Mouse (Mus musculus) brain, adult 2 months (tissue): ENCODE measurements at regions not wholly inside any gene's neighbourhood (a gene's known extent, or its start where the extent isn't known, plus 50 kb on each side); places are given as distances from the start of the nearest gene placed in this dataset.

ENCODE experiments used
- DNase-seq: peaks from one replicate; pipeline ENCODE4 v3.0.0; 2011; ENCODE audit warnings: low read depth, low spot score

- DNase-seq, result peak; percentile 4
Observed at GRCm38 (mm10) chr12:45745697-45746096, 671.2 kb upstream of the Stxbp6 start.

DNA sequence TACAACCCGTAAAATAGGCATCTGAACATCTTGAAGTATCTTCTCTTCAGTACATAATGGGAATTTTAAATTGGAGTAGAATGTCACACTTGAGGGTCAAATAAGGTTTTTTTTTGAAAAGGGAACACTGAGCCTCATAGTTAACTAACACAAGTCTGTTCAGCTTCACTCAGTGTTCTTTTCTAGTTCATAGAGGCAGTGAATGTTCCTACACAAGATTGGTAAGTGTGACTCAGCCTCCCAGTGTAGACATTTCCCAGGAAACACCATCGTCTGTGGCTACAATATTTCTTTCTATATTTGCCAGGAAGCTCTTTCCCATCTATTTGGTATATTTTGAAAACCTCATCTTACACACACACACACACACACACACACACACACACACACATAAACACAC lies 670.1 kb upstream of the Stxbp6 start:
- peak; percentile 42 for DNase-seq

DNA sequence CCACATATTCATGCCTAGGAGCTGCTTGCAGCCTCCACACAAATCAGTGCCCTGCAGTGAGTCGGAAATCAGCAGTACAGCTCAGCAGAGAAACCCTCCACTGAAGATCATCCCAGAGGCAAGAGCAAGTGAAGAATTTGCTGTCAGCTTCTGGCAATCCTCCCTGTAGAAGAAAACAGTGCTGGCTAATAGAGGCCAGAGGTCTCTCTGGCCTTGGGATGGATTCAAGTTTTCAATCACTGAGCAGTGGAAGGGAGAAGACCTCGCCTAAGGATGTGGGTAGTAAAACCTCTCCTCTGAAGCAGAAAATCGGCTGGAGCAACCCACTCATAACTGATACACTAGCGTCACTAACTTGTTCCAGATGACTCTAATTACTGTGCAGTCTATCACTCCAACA lies 659.2 kb upstream of the Stxbp6 start:
- peak; percentile 10 for DNase-seq

GRCm38 (mm10) chr12:45724565-45725370 lies 650.3 kb upstream of the Stxbp6 start:
- peak; percentile 2 for DNase-seq

- DNase-seq, result no peak
Observed at GRCm38 (mm10) chr12:45711351-45711750, 636.8 kb upstream of the Stxbp6 start.

- no peak for DNase-seq
Observed at GRCm38 (mm10) chr12:45710766-45711165, 636.3 kb upstream of the Stxbp6 start.

GRCm38 (mm10) chr12:45689291-45689690 lies 614.8 kb upstream of the Stxbp6 start:
- no peak for DNase-seq

GRCm38 (mm10) chr12:45686765-45687164 lies 612.3 kb upstream of the Stxbp6 start:
- no peak for DNase-seq

GRCm38 (mm10) chr12:45672361-45672760 lies 597.9 kb upstream of the Stxbp6 start:
- DNase-seq, result peak; percentile 16

- peak; percentile 10 for DNase-seq
Observed at GRCm38 (mm10) chr12:45671554-45671948, 597.0 kb upstream of the Stxbp6 start.

DNA sequence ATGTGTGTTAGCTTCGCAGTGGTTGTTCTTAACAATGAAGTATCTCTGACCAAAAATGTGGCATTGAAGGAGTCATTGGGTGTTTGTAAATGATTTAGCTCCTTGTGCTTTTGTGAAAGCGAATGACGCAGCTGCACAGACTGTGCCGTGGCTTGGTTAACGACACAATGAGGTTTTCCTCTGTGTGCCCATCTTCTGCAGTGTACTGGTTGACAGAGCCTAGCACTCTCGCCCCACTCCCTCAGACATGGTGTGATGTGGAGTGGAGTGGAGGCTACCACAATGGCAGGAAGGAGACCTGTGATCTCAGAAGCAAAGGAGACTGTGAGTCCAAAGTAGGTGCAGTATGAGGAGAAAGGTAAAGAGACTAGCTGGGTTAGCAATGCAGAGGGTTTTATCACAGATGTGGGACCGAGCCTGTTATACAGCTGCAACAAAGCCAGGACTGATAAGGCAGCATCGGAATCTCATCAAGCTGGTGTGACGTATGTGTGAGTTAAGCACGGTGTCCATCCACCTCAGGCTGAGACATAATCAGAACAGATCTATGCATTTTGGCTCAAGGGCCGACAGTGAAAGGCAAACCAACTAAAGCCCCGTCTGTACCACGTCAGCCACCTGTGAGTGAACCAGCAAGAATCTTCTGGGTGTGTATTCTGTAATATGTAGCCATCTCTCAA lies 596.5 kb upstream of the Stxbp6 start:
- DNase-seq, result peak; percentile 21

DNA sequence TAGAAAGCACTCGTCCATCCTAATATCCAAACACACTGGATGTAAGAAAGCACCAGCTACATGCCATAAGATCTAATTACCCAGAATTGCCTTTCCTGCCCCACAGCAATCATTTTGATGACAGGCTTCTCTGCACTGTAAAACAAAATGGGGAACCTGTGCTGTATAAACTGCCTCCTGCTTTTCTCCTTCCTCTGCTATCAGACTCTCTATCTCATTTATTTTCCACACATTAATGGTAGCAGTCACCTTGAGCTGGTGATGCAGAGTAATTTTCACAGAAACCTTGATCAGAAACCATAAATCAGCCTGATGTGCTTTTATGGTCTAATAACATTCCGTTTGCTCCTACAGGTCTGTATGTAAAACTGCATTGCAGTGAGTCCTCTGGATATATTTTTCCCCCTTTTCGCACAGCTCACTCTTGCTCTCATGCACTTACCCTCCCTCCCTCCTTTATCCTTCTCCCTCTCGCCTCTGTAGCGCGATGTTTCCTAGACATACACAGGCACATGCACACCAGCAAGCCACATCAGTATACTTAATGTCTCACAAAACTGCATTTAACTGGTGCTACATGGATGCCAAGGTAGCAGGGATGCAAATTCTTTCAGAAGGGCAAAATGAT lies 595.9 kb upstream of the Stxbp6 start:
- DNase-seq, result peak; percentile 5

- DNase-seq, result no peak
Observed at GRCm38 (mm10) chr12:45659612-45660011, 585.1 kb upstream of the Stxbp6 start.

DNA sequence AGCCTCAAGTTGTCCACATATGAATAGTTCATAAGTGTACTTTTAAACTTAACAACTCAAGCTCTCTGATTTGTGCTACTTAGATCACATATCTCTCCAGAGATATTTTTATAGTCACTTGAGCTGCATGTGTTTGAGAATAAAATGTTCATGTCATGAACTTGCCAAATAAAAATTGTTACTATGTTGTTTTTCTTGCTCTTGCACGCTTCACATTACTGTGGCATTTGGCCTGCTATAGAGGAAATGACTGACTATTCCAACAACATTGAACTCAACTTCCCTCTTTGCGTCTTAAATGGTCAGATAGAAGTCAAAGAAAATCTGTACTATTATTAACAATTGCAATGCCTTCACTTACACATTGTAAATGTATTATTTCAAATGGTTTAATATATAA lies 582.1 kb upstream of the Stxbp6 start:
- DNase-seq, result no peak

DNA sequence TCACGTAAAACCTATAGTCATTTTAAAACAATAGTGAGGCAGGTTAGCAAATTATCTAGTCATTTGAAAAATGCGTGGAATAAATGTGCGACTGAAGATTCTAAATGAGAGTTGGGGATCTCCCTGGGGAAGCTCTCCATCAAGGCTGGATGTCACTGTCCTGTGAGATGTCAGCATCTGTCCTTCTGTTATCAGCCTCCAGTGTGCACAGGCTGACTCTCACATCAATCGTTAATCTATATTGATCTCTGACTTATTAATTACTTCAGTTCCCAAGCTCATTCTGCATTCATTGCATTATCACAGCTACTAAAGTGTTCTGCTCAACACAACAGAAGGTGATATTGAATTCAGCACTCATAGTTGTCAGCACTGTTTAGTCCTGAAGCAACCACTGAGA lies 574.1 kb upstream of the Stxbp6 start:
- no peak for DNase-seq

DNA sequence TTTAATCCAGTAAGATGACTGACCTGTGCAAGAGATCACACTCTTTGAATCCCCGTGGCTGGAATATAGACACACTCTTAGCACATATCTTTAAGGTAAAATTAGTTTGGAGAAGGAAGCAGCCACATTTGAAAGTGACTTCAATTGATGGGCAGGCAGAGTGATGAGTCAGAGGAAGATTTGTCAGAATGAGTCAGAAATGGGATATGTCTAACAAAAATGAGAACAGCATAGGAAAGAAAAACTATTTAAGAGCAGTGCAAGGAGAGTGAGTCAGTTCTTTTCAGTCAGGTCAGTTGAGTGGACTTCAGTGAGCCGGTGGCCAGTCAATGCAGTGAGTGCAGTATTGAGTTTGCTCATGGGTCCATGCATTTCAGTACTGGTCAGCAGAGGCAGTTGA lies 569.7 kb upstream of the Stxbp6 start:
- peak; percentile 17 for DNase-seq

- DNase-seq, result no peak
Observed at GRCm38 (mm10) chr12:45622830-45623229, 548.3 kb upstream of the Stxbp6 start.

DNA sequence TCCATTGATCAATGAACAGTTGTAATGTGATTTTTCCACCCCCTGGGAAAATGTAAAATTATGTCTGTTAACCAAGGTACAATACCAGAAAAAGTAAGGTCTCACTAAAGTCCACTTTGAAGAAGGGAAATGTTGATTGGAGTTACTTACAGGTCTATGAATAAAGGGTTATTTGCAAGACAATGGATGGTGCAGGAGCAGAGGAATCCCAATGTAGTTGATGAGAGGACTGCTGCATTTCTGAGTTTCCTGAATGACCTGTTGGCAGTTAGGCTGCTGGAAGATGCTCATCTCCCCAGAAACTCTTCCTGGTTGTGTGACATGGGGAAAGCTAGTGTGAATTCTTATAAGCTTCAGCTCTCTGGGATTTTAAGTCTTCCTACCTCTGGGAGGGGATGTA lies 545.5 kb upstream of the Stxbp6 start:
- DNase-seq, result no peak

GRCm38 (mm10) chr12:45614509-45615150 lies 540.1 kb upstream of the Stxbp6 start:
- DNase-seq, result peak; percentile 12

DNA sequence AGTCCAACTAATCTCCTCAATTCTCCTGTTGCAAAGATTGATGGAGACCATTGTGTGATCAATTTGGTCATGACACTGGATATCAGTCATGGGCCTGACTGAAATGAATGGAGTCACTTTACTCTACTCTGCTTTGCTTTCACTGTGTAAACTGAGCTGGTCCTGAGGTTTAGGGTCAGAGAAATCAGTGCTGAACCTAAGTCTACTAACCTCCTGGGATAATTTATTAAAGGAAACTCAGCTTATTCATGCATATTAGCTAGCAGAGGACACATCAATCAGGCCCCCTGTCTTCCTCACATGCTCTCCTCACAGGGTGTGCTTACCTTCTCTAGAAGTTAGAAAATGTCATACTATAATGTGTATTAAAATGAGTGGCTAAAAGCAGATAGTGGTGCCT lies 539.6 kb upstream of the Stxbp6 start:
- no peak for DNase-seq

DNA sequence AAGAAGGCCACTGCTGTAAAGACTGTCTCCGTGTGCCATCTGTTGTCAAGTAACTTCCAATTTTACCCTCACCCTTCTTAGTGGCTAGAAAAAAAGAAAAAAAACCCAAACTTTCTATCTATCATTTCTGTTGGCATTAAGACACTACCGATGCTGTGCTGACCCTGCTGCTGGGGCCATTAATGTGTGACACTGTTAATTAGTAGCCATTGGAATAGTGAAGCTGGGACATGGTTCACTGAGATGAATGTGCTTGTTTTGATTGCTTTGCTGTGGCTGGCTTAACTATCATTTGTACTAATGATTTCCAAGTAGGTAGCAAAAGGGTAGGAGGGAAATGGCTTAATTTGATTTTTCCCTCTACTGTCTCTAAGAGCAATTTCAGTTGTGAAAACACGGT lies 524.9 kb upstream of the Stxbp6 start:
- no peak for DNase-seq

- peak; percentile 11 for DNase-seq
Observed at GRCm38 (mm10) chr12:45597904-45598570, 523.5 kb upstream of the Stxbp6 start.
